Mouse (Mus musculus) CD4-positive, CD25-positive, alpha-beta regulatory T cell, adult 9 weeks (primary cell): ENCODE data around the gene Gm6020. TPM values are rescaled to one million over a fixed set of nuclear protein-coding genes. Genes with fewer than 3 reads are reported as not detected.

Experiments used
- polyA plus RNA-seq: library from polyadenylated mRNA; unstranded; fragments of 100-300 nt; shearing (Covaris generic); gene quantifications from one replicate; pipeline ENCODE4 v1.2.1, GENCODE M21; 2017

Gene Gm6020
- polyA plus RNA-seq, result not detected

DNA sequence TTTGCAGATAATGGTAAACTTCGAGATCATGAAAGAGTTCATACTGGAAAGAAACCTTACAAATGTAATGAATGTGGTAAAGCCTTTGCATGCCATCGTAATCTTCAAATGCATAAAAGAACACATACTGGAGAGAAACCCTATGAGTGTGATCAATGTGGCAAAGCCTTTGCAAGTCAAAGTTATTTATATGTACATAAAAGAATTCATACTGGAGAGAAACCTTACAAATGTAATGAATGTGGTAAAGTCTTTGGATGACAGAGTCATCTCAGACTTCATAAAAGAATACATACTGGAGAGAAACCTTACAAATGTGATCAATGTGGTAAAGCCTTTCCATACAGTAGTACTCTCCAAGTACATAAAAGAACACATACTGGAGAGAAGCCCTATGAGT, at the start of gene Gm6020:
Gm6020 (plus strand) TSS at position 301 of the 400 bp plus-strand sequence.

GRCm38 (mm10) chr19:61140342-61141206, 43.1 kb upstream of the Gm6020 start, which contains the start of gene Zfp950:
Gene Zfp950 (minus strand): TSS chr19:61140840.

GRCm38 (mm10) chr19:61175756-61176324, 7.8 kb upstream of the Gm6020 start, which contains the start of gene Gm7102:
Gene Gm7102 (minus strand): TSS chr19:61176309.

DNA sequence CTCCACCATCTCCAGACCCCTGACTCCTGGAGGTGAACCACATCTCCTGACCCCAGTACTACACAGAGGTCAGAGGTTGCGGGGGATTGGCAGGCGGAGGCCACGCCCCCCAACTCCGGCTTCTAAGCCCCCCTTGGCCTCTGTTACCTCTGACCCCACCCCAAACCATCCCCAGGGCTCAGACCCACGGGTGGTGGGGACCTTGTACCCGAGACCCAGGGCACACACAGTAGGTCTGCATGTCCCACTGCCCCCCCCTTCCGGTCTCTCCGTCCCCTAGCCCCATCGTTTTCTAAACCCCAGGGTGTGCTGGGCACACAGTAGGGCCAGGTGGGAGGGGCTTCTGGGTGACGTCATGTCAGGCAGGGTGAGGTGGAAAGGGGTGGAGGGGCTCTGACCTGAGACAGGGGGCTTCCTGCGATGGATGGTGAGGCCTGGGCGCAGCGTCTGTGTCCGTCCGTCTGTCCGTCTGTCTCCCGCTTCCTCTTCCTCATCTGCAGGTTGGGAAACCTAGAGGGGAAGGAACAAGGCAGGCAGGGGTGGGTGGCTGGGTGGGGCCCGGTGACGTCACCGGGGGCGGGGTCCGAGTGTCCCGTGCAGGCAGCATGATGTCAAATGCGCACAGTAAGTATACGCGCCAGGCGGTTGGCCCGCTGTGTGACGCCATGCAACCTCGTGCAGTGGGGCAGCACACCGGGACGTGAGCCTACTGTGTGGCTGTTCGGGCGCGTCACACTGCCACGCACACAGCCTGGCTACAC, 44.4 kb downstream of the Gm6020 start, which contains the start of gene Csf2ra:
Csf2ra (minus strand) TSS at position 489 of the 761 bp plus-strand sequence.

Other genes with a start within 250 kb of the Gm6020 start
- 67.0 TPM for gene Zfp950, start 43.0 kb upstream of the Gm6020 start, polyA plus RNA-seq
- gene Gm7102, start 7.6 kb upstream of the Gm6020 start, polyA plus RNA-seq, result not detected
- 3.1 TPM for gene Csf2ra, start 44.5 kb downstream of the Gm6020 start, polyA plus RNA-seq
- gene Gm21060, start 113.2 kb downstream of the Gm6020 start, polyA plus RNA-seq, result 2.2 TPM